ENCODE assay signal across 15 mouse cellular contexts in the genomic region with DNA sequence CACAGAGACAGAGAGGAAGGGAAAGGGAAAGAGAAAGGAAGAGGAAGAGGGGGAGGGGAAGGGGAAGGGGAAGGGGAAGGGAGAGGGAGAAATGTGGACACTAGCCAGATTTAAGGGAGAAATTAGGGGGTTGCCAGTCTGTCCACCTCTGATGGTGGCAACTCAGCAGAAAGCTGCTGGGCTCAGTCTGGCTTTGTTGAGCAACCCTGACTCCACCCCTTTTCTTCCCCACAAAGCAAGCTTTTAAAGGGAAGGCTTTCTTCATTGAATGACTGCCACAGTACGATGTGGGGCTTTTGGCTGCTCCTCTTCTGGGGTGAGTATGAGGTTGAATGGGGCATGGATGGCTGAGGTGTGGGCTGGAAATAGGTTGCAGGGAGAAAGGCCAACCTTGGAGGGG. TPM values are rescaled to one million over a fixed set of nuclear protein-coding genes. Genes with fewer than 3 reads are reported as not detected.
DNase-seq lines count a peak whose midpoint lies in the region; ATAC-seq and TF ChIP-seq lines count a peak whose summit lies in the region.
"Had no signal": no experiment of that assay in that cellular context is flagged by ENCODE, and none has a peak within 500 bp of the region (broad histone marks: within the 10 kb centered on the region; RNA-seq: fewer than 3 reads in every experiment).

A gene (plus strand): TSS at position 251 of the 400 bp plus-strand sequence.

- H3K4me1 ChIP-seq in lung, embryonic 14.5 days (ENCODE audit: insufficient read depth): no peaks in the 10 kb centered on the region
- peaks cover 20% of the 10 kb centered on the region for H3K4me1 ChIP-seq in megakaryocyte, embryonic 14.5 days
- H3K4me1 ChIP-seq: hindbrain, embryonic 12.5 days; limb, embryonic 12.5 days had no signal

- no peaks in the 10 kb centered on the region for H3K27me3 ChIP-seq in lung, embryonic 14.5 days (ENCODE audit: insufficient read depth, low read length)
- peaks cover 4% of the 10 kb centered on the region for H3K27me3 ChIP-seq in megakaryocyte, embryonic 14.5 days (replicated peaks)
- H3K27me3 ChIP-seq: hindbrain, embryonic 12.5 days; limb, embryonic 12.5 days had no signal

- DNase-seq in adrenal gland, adult 2 months: peak; percentile 22
- DNase-seq in adrenal gland, postnatal 25 days: no peak
- DNase-seq in lung, embryonic 14.5 days: peak; percentile 6
- no peak for DNase-seq in lung, postnatal 14 days
- DNase-seq in gonadal fat pad, adult 2 months (ENCODE audit: low read depth): no peak
- no peak for DNase-seq in kidney, postnatal 4 days
- DNase-seq in T-cell, adult 2 months (ENCODE audit: low spot score): no peak
- DNase-seq: cerebellum, postnatal 14 days; kidney, adult 8-10 months; midbrain, embryonic 14.5 days had no signal

- TF ChIP-seq CTCF in lung, embryonic 14.5 days (IDR thresholded peaks at IDR 0.05; ENCODE audit: low read depth): no peak

- H3K36me3 ChIP-seq in lung, embryonic 14.5 days (ENCODE audit: insufficient read depth): no peaks in the 10 kb centered on the region
- no peaks in the 10 kb centered on the region for H3K36me3 ChIP-seq in megakaryocyte, embryonic 14.5 days (replicated peaks; ENCODE audit: low read length)
- H3K36me3 ChIP-seq: hindbrain, embryonic 12.5 days; limb, embryonic 12.5 days had no signal

- H3K4me3 ChIP-seq in lung, embryonic 14.5 days (ENCODE audit: low read depth, low read length): no peak within 1 kb of the TSS
- peak within 1 kb of the TSS; percentile 80 for H3K4me3 ChIP-seq in megakaryocyte, embryonic 14.5 days (replicated peaks)
- H3K4me3 ChIP-seq: erythroblast, embryonic 14.5 days; hindbrain, embryonic 12.5 days; limb, embryonic 12.5 days had no signal

- no peaks in the 10 kb centered on the region for H3K9me3 ChIP-seq in lung, embryonic 14.5 days (ENCODE audit: low read depth, low read length)
- H3K9me3 ChIP-seq in megakaryocyte, embryonic 14.5 days: no peaks in the 10 kb centered on the region
- H3K9me3 ChIP-seq: hindbrain, embryonic 12.5 days; limb, embryonic 12.5 days had no signal

- no peak within 1 kb of the TSS for H3K4me2 ChIP-seq in lung, embryonic 14.5 days
- H3K4me2 ChIP-seq: heart, embryonic 11.5 days; hindbrain, embryonic 12.5 days; limb, embryonic 12.5 days had no signal

- H3K27ac ChIP-seq in lung, embryonic 14.5 days (ENCODE audit: low read depth): no peak within 1 kb of the TSS
- H3K27ac ChIP-seq: hindbrain, embryonic 12.5 days; limb, embryonic 12.5 days had no signal

- no peak within 1 kb of the TSS for H3K9ac ChIP-seq in lung, embryonic 14.5 days
- H3K9ac ChIP-seq: hindbrain, embryonic 12.5 days; limb, embryonic 12.5 days had no signal

- WGBS in lung, embryonic 14.5 days: 45% methylated on average over 1 of the region's 1 CpGs

- ATAC-seq in lung, embryonic 14.5 days (ENCODE audit: insufficient read depth): no peak

RNA-seq across cellular contexts. Expression of the gene that starts here (rescaled TPM):
- total RNA-seq in adrenal gland, adult 2 months (2021): 1 to 10 TPM; 7.7 to 9.3 TPM
- polyA plus RNA-seq in adrenal gland, adult 2 months (2012; rRNA removed): 3.5 and 4.0 TPM in 2 replicates
- total RNA-seq in adrenal gland, postnatal 25 days (2021): 2.4 and 4.1 TPM in 2 replicates
- polyA plus RNA-seq in lung, embryonic 14.5 days (2014; fragmentation: Nextera tagmentation; extraction: Ambion mirVana): 5.6 and 6.2 TPM in 2 replicates
- polyA plus RNA-seq in gonadal fat pad, adult 2 months (2012; rRNA removed): 21.6 and 22.2 TPM in 2 replicates
- polyA plus RNA-seq in megakaryocyte, embryonic 14.5 days (2012; ENCODE audit: insufficient read depth, low replicate concordance): 4.9 TPM in 1 of 2 replicates, not detected in the other

Comparison
In these comparisons a context has a peak if more than half of its experiments do, and no peak if none do; other contexts are left out.
1. DNase-seq: peak in adrenal gland, adult 2 months (single experiment) and lung, embryonic 14.5 days (single experiment); none in adrenal gland, postnatal 25 days (single experiment), lung, postnatal 14 days (single experiment), gonadal fat pad, adult 2 months (single experiment), kidney, postnatal 4 days (0 of 2) and T-cell, adult 2 months (single experiment).